Mouse (Mus musculus) gastrocnemius, adult 18-20 months (tissue): ENCODE results near the gene Grip1. TPM values are rescaled to one million over a fixed set of nuclear protein-coding genes. Genes with fewer than 3 reads are reported as not detected.

Experiments
- DNase-seq: peaks from one replicate; pipeline ENCODE4 v3.0.0; 2021; ENCODE audit warnings: low spot score
- total RNA-seq, 2 experiments: library from RNA; stranded (reverse); gene quantifications; 2 replicates each; pipeline ENCODE4 v1.2.3; 2021

Gene Grip1
- total RNA-seq, 2 experiments from 2014 or later, result not detected

DNA sequence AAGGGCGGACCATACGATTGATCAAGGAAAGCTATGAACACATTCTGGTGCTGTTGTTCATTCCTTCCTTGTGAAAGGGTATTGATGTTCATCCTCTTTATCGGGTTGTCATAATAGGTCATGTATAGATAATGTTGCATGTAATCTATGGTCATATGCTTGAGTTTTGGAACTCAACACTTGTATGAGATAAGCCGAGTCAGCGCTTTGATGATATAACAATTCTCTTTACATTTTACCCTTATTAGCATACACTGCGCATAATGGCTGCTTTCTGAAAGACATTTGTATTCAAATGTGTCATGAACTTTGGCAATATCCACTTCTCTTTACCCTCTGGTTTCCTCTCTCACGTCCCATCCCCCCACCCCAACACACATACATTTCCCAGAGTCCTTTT, 111.2 kb downstream of the Grip1 start:
- DNase-seq, result no peak

DNA sequence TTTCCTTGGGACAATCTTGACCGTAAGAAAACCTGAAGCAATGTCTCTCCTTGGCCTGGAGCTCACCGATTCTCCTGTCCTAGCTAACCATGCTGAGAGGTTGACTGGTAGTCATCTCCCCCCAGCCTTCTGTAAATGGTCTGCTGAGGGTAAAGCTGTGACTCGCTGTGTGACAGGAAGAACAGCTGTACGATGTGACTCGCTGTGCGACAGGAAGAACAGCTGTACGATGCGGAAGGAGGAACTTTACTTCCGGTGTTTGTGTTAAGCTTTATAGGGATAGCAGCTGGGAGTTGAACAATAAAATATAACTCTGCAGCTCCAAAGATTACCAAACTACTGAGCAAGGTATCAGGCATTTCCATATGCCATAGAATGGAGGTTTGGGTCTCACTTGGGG, 119.5 kb downstream of the Grip1 start:
- DNase-seq, result no peak

DNA sequence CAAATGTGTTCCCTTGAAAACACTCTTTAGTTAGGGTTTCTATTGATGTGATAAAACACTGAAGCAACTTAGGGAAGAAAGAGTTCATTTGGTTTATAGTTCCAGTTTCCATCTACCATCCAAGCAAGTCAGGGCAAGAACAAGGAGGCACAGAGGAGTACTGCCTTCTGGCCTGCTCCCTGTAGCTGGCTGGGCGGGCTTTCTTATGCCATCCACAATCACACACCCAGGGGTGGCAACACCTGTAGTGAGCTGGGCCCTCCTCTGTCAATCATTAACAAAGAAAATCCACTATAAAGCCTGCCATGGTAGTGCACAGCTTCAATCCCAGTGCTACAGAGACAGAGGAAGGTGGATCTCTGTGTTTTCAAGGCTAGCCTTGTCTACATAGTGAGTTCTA, 122.2 kb downstream of the Grip1 start:
- no peak for DNase-seq

DNA sequence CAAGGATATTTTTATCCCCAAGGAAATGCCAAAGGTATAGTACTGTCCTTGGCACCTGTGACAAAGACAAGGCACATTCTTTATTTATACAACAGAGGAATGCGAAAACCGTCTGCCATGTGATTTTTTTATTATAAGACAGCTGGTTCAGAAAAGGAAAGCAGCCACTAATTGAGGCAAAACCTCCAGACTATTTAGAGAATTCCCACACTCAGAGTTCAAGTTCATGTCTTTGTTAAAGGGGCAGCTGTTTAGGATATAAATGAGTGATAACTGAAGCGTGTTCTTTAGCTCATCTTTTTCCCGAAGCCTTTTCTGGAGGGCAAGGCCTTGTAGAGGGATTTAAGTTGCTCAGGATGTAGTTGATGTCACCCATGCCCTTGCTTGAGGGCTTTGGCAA, 126.4 kb downstream of the Grip1 start:
- DNase-seq, result no peak

- DNase-seq, result no peak
Measured at GRCm38 (mm10) chr10:119584666-119585065, 131.0 kb downstream of the Grip1 start.

- no peak for DNase-seq
Measured at GRCm38 (mm10) chr10:119586976-119587375, 133.3 kb downstream of the Grip1 start.

- DNase-seq, result peak; percentile 2
Measured at GRCm38 (mm10) chr10:119596822-119597221, 143.2 kb downstream of the Grip1 start.

DNA sequence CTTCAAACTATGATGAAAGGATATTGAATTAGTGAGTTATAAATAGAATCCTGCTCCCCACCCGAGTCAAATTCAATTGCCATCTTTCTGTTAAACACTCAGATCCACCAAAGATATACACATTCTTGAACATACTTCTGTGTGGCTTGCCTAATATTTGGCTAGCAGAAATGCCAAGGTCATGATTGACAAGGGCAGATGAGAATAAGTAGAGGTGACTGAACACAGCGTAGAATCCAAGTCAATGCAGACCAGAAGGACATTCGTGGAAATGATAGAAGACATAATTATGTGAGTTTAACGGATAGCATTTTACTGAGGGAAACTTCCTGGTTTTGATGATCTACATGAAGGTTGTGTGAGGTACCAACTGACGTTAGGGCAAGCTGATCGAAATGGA, 153.9 kb downstream of the Grip1 start:
- no peak for DNase-seq

DNA sequence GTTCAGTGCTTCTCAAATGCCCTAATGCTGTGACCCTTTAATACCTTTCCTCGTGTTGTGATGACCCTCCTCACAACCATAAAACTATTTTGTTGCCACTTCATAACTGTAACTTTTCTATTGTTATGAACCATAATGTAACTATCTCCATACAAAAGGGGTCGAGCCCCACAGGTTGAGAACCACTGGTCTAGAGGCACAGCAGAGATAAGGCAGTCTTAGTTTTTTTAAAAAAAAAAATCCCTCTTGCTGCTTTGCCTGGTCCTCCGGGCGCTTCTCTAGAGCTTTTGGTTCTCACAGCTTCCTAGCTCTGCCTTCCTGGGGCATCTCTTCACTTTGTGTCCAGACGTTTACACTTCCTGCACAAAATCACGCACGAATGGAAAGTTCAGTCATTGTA, 155.4 kb downstream of the Grip1 start:
- DNase-seq, result no peak

GRCm38 (mm10) chr10:119610279-119610895, 156.8 kb downstream of the Grip1 start:
- no peak for DNase-seq

GRCm38 (mm10) chr10:119612034-119612433, 158.4 kb downstream of the Grip1 start:
- DNase-seq, result no peak

- peak; percentile 5 for DNase-seq
Measured at GRCm38 (mm10) chr10:119614726-119615125, 161.1 kb downstream of the Grip1 start.

DNA sequence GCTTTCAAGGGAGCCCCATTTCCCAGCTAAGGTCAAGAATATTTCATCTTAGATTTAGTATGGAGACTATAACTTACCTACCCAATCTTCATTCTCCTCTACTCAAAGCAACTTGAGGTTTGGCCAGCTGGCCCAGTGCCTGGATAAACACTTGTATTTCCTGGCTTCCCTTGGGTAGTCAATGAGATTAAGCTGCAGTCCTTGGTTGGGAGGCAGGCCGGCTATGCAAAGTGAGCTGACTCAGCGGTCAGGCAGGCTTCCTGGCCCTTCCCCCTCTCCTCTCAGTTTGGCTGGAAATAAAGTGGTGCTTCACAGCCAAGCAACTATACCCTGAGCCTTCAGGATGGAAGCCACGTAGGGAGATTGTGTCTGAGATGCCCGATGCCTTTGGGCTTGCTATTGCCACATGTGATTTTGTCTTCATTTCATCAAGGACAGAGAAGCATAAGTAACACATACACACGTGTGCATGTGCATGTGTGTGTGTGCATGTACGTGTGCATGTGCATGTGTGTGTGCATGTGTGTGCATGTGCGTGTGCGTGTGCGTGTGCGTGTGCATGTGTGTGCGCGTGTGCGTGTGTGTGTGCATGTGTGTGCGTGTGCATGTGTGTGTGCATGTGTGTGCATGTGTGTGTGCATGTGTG, 161.7 kb downstream of the Grip1 start:
- peak; percentile 4 for DNase-seq

- no peak for DNase-seq
Measured at GRCm38 (mm10) chr10:119616078-119616477, 162.4 kb downstream of the Grip1 start.

GRCm38 (mm10) chr10:119628656-119629055, 175.0 kb downstream of the Grip1 start:
- DNase-seq, result no peak

DNA sequence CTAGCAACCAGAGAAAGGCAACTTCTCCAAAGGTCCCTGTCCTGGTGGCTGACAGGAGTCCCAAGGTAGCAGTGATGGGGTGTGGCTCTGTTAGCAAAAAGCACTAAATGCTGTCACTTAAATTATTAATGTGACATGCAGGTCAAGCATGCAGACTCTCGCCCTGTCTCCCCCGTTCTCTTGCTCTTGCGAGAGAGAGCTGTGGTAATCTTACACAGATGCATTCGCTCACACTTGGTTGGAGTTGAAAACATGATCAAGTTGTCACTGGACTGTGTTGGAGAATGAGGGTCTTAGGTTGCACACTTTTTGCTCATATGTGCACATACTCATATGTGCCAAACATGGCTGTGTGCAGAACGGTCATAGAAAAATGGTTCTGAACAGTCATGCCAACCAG, 176.8 kb downstream of the Grip1 start:
- no peak for DNase-seq

GRCm38 (mm10) chr10:119631966-119632365, 178.3 kb downstream of the Grip1 start:
- DNase-seq, result no peak

DNA sequence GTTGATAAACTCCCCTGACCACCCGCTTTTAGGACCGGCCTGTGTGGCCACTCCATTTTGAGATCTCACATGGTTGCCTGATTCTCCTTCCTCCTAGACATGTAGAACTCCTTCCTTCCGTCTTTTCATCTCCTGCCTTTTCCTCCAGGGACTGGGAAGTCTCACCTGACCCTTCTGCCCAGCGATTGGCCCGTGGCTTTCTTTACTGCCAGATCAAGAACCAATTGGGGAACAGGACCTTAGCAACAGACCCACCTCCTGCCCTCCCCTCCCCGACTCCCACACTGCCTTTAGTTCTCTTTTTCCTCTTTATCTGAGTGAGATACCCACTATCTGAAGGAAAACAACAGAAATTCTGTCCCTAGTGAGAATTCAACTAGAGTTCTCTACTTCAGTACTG, 180.9 kb downstream of the Grip1 start:
- no peak for DNase-seq

DNA sequence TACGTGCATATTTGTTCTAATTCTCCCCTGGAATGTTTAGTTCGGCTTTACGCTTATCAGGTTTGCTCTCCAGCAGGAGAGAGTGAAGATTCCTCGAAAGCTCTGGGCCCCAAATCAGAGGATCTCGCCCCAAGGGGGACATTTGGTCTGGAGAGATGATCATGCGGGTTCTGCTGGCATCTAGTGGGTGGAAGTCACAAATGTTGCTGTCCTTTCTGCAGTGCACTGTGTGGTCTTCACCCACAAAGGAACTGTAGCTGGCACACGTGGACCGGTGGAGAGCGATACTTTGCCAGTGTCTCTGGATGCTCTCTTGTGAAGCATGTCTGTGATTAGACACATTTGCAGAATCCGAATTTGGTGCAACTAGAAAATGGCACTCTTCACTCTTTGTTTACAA, 186.9 kb downstream of the Grip1 start:
- no peak for DNase-seq

GRCm38 (mm10) chr10:119641011-119641410, 187.4 kb downstream of the Grip1 start:
- no peak for DNase-seq

DNA sequence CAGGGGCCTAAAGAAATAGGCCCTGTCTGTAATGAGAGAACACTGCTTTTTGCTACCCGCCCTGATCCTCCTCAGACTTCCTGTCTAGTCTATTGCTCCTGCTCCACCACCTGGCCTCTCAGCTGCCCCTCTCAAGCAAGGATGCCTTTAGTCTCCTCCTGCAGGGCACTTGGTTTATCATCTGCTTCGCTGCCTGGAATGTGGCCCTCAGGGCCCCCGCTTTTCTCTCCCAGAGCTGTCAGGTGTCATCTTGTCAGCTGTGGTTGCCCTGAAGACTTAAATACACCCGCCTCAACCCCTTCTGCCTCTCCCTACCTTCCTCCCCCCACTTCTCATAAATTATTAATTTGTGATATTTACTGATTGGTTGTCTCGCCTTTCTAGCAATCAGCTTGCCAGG, 190.7 kb downstream of the Grip1 start:
- DNase-seq, result no peak

- peak; percentile 6 for DNase-seq
Measured at GRCm38 (mm10) chr10:119646500-119647439, 193.1 kb downstream of the Grip1 start.
